Mouse (Mus musculus): Measurements from ENCODE around the gene Cdcp2. TPM values are rescaled to one million over a fixed set of nuclear protein-coding genes. Genes with fewer than 3 reads are reported as not detected.

Cdcp2 gene
- total RNA-seq, 2 experiments from 2014 or later = not detected

DNA sequence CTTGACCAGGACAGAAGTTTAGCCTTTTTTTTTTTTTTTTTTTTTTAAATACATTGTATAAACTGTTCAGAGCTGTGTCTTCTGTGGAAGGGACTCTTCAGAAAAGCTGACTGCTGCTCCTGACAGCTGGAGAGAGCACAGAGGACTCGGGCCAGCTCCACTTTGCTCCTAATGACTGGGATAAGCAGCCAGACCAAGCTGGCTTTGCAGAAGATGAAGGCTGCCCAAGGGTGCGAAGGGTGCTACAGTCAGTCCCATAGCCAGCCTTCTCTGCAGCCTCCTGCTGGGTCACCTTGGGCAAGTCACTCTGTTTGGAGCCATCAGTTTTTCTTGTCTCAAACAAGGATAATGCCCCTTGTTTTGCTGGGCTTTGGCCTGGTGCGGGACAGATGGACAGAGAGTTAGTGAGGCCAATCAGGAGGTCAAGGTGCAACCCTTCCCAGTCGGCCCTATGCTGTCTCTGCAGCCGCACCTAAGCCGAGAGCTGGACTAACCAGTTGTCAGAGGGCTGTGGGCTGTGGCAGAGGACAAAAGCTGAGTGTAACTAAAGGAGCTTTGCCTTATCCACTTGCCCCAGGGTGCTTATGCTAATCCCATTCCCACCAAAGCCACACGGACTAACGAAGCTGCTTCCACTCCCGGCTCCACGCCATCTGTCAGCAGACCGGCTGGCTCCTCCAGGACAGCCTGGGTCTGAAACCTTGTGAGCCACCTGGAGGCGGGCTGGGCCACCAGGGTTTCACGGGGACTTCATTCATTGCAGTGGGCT lies 31.4 kb downstream of the Cdcp2 start:
- no peak for DNase-seq (ENCODE audit: low spot score in 2 of 2)

DNA sequence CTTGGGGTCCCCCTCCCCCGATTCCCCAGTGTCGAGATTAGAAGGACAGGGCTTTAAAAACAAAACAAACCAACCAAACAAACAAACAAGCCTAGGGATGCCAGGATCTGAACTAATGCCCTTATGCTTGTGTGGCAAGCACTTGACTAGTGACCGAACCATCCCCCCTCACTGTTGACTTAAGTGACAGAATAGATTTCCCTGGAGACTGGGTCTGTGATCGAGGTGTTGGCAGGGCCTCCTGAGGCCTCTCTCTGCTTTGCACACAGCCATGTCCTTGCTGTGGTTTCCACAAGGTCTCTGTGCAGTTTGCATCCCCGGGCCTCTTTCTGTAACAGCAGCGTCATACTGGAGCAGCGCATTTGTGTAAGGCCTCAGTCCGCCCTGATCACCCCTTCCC lies 32.7 kb downstream of the Cdcp2 start:
- no peak for DNase-seq (ENCODE audit: low spot score in 2 of 2)

DNA sequence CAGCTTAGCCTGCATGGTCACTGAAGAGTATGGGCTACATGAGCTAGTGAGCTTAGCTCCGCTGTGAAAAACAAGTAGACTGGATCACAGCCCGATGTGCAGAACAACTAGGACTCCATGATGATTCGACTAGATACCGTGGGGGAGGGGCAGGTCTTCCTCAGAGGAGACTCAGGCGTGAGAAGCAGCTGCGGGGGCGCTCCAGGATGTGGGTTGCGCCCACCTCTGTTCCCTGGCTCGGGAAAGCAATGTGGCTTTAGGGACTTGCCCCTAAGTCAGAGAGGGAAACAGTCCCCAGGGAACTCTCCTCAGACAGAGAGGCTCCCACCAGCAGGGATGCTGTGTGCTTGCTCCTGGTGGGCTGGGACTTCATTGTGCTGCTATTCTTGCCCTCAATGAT lies 33.8 kb downstream of the Cdcp2 start:
- DNase-seq (ENCODE audit: low spot score in 2 of 2) = peak; percentile 34 to 37

DNA sequence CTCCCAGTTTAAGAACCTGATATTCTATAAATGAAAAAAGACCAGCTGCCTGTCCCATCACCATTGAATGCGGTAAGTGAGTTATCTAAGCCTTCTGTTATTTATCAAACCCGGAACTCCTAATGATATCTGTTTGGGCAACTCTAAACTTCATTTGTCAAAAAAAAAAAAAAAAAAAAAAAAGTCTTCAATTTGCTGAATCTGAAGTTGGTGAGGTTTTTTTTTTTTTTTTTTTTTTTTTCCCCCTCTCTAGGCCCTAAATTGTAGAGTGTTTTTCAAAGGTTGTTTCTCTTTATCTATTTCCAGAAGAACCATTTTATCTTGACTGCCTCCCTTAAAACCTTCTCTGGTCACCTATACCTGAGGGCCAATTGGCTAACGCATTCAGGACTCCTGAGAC lies 38.2 kb downstream of the Cdcp2 start:
- DNase-seq (ENCODE audit: low spot score in 2 of 2) = no peak

DNA sequence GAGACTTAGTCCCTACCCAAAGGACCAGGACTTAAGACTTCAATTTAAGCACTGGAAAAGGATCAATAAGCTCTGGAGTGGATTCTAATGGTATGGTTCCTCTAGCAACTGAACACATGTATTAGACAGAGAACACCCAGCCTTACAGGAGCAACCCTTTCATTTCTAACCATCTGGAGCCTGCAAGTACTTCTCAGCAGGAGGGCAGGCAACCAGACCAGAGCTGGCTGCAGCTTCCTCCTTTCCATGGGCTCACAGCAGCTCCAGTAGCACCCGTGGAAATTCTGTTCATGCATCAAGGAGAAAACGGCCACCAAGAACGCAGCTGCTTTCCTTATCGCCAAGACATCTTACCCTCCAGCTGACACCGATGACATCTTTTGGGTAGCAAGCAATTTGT lies 39.0 kb downstream of the Cdcp2 start:
- no peak for DNase-seq (ENCODE audit: low spot score in 2 of 2)

DNA sequence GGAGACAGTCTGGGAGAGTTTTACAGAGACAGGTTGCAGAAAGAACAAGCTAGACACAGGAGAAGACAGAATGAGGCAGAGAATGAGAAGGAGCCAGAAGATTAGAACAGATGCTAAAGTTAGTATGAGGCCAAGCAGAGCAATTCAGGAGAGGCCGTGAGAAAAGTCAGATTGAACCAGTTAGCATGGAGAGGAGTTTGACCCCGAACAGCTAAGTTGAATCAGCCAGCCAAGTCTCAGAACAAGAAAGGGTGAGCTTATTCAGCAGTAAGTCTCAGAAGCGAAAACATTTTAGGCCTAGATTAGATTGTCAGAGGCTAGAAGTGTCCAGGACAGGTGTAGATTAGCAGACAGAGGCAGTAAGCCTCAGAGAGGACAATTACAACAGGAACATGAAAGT lies 39.8 kb downstream of the Cdcp2 start:
- DNase-seq (ENCODE audit: low spot score in 2 of 2) = no peak

DNA sequence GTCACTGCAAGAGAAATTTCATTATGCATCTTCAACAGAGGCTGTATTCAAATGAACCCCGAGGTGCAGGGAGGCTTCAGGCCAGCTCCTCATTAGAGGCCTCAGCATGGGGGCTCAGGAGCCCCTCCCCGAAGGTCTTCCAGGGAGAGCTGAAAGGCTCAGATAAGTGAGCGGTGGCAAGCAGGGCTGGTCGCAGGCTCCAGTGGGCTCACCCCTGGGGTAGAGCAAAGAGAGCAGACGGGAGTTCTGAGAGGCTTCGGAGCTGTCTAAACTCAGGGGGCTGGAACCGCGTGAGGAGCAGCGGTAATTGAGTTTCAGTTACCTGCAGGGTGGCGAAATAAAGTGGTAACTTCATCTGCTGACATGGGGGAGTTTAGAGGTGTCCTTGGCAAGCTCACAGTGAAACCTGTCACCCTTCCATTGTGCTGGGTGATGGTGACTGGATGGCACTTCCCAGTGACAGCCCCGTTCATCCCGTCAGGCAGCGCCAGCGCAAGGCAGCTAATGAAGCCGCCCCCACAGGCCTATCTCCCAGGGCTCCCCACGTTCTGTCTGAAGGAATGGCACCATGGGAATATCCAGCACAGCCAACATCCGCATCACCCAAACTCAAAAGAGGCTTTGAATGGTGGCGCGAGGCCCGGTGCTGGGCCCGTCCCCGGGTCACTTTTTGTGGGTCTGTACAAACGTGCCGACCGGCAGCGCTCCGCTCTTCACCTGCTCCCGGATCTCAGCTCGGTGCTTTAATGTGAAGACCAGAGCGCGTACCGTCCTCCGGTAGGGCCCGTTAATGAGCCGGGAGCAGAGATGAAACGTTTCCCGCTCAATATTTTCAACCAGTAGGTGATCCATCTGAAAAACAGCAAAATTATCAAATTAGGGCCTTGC lies 42.5 kb downstream of the Cdcp2 start:
- no peak for DNase-seq (ENCODE audit: low spot score in 2 of 2)

DNA sequence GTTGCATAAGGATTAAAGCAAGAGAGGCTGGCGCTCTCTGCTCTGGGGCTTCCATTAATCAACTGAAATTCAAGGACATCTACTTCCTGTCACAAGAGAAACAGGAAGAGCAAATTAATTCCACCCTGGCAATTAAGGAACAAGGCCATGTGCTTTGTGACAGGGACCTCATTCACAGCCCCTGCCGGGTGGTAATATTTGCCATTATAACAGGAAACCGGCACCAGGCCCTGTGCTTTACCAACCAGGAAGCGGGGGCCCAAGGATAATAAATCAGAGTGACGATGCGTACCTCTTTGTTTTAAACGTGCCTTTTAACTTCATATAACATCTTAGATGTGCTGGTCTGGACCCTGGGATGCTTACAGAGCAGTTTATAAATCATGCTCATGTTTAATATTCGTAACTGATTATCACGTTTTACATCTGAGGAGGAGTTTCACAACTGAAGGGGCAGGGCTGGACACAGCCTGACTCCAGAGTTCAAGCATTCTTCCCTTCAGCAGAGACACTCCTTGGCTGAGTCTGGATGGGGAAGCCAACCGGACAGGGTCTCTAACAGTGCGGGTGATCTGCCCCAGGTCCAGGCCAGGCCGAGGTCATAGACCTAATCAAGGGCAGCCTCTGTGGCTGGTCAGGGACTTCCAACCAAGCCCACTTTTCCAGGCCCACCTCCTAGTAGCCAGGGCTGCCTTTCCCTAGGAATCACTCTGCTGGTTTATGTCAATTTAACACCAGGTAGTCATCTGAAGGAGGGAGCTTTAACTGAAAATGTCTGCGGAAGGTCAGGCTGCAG lies 43.3 kb downstream of the Cdcp2 start:
- DNase-seq (ENCODE audit: low spot score in 2 of 2) = no peak

DNA sequence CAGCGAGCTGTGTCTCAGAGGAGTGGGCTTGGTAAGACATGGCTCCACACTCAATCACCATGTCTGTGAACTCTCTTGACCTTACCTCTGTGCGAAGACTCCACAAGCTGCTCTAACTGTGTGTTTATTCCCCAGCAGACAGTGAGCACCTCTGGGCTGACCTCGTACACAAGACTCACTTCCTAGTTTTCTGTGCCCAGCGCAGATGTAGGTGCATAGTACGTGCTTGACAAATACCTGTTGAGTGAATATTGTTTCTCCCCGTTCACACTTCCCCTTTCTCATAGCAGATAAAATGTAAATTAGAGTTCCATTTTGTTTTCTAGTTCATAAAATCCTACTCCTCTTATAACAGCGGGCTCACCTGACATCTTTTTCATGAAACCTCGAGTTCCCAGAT lies 46.8 kb downstream of the Cdcp2 start:
- no peak for DNase-seq (ENCODE audit: low spot score in 2 of 2)

DNA sequence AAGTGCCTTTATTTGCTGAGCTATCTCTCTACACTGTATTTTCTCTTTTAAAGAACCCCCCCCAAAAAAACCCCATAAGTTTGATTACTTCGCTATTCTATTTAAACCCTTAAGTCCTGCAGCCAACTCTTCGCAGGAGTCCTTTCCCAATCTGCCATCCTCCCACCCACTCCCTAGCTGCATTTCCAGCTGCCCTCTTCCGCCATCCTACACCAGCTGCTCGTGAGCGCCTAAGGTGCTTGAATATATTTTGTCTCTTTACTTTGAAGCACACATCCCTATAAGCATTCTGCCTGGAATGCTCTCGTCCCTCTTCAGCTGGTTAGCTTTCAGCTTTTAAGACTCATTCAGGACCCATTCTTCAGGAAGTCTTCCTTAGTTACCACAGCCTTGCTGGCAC lies 54.3 kb downstream of the Cdcp2 start:
- peak; percentile 28 to 57 for DNase-seq (ENCODE audit: low spot score in 2 of 2)

DNA sequence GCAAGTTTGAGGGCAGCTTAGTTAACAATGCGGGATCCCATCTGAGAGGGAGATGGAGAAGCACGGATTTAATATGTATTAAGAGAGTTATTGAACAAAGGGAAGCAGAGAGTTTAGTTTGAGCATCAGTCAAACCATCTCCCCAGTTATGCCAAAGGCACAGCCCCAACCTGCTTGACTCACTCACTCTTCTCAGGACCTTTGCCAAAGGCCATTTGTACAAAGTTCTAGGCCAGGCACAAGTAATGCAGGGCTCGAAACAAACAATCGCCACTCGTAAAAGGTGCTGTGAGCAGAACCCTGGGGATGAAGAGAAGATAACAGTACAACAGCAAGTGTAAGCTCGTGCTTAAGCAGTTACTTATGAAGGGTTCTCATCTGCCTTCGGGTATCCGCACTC lies 55.9 kb downstream of the Cdcp2 start:
- no peak for DNase-seq (ENCODE audit: low spot score in 2 of 2)

DNA sequence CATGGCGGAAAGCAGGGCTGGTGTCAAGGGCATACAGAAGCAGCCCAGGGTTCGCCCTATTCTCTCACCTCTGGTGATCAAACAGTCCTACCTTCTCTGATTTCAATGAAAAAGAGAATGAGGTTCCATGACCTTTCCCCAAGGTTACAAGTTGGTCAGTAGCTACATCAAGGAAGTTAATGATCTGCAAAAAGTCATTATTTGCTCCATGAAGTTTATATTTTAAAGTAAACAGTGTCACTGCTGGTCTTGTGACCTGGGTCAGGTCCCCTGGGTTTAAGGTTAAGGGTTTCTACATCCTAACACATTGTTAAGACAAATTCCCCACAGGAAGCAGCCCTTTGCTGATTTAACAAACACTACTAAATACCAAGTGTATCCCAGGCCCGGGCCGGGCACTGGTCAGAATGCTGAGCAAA lies 60.3 kb downstream of the Cdcp2 start:
- DNase-seq (ENCODE audit: low spot score in 2 of 2) = no peak

DNA sequence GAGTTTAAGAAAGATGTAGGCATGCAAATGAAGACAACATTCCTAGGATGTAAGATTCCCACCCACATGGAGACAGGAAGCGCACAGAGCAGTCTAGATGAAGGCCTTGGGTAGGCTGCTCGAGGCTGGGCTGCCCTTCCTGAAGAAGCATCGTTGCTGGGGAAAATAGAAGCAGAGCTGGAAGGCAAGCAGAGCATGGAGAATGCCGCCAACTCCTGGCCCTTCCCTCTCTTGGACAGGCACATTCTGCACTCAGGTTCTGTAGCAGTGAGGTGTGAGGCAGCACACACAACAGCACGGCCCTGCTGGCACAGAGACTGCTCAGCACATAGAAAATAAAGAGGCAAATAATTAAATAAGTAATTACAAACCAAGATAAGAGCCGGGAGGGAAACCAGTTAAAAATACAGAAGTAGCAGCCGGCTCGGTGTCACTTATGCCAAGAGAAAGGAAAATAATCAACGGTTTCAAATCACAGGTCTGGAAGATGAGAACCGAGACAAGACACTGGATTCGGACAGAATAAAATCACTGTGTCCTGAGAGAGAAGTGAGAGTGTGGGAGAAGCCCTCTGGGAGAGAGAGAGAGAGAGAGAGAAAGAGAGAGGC lies 62.6 kb downstream of the Cdcp2 start:
- no peak for DNase-seq (ENCODE audit: low spot score in 2 of 2)

DNA sequence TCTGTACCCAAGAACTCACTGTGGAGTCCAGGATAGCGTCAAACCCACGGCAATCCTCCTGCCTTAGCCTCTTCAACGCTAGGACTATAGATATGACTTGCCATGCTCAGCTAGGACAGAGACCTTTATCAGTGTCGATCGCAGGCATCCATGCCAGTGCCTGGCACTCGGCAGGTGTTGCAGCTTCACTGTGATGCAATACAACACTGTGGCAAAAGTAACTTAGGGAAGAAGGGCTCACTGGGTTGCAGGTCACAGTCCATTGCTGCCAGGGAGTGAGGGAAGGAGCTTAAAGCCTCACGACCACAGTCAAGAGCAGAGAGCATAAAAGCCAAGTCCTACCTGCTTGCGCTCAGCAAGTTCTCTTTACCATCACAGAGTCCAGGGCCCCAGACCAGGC lies 63.5 kb downstream of the Cdcp2 start:
- DNase-seq (ENCODE audit: low spot score in 2 of 2) = no peak

Other genes starting within 250 kb of the Cdcp2 start
- gene Ssbp3, start 186.2 kb upstream of the Cdcp2 start, total RNA-seq (2021) = 100 to 1,000 TPM; 190 to 197 TPM
- gene Mrpl37, start 30.0 kb upstream of the Cdcp2 start, total RNA-seq (2021) = 10 to 100 TPM; 54.8 to 64.0 TPM
- gene Cyb5rl, start 29.9 kb upstream of the Cdcp2 start, total RNA-seq (2021) = 1 to 10 TPM; 6.3 to 7.6 TPM
- gene Tmem59, start 81.5 kb downstream of the Cdcp2 start, total RNA-seq (2021) = 100 to 1,000 TPM; 233 to 241 TPM
- 10 to 100 TPM; 14.0 to 15.9 TPM for gene Tceanc2, start 82.2 kb downstream of the Cdcp2 start, total RNA-seq (2021)
- not detected for gene Ldlrad1, start 112.3 kb downstream of the Cdcp2 start, total RNA-seq (2021)
- gene Lrrc42, start 156.6 kb downstream of the Cdcp2 start, total RNA-seq (2021) = 10 to 100 TPM; 29.7 to 32.0 TPM
- gene Hspb11, start 156.7 kb downstream of the Cdcp2 start, total RNA-seq (2021) = 10 to 100 TPM; 17.8 to 18.6 TPM
- not detected for gene Dio1, start 210.3 kb downstream of the Cdcp2 start, total RNA-seq (2021)
- 10 to 100 TPM; 45.2 to 47.4 TPM for gene Yipf1, start 217.5 kb downstream of the Cdcp2 start, total RNA-seq (2021)